Mouse (Mus musculus) B cell, adult 67 days (primary cell): Measurements from ENCODE around the gene Sbds. TPM values are rescaled to one million over a fixed set of nuclear protein-coding genes. Genes with fewer than 3 reads are reported as not detected.

Experiments used
- total RNA-seq, 2 experiments: library from RNA; stranded (reverse); gene quantifications; 4 replicates each; pipeline ENCODE4 v1.2.4; 2023

The Sbds gene
- 100 to 1,000 TPM; 108 to 126 TPM for total RNA-seq

GRCm38 (mm10) chr5:130255017-130255720, at the start of gene Sbds, which contains the start of gene Tyw1:
TSS of gene Sbds (minus strand) at chr5:130255530.
TSS of gene Tyw1 (plus strand) at chr5:130255619.

DNA sequence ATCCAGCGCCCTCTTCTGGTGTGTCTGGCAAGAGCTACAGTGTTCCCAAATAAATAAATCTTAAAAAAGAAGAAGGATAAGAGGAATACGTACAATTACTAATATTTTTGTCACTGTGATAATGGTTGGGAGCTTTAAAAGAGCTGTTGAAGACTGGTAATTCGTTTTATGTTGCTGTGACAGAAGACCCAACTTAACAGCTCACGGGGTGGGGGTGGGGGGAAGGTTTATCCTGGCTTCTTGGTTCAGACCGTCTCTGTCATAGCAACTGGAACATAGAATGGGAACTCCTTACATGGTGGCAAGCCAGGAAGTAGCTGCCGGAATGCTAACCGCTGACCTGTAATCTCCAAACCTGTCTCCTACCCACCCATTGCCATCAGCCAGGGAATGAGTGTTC, 38.5 kb downstream of the Sbds start, which contains the start of gene Tmem248:
TSS of gene Tmem248 (plus strand) at position 301 of the 400 bp plus-strand sequence.

Other genes starting within 250 kb of the Sbds start
- gene Asl, start 226.3 kb downstream of the Sbds start, total RNA-seq = 10 to 100 TPM; 14.1 to 14.3 TPM
- 10 to 100 TPM; 21.0 to 27.9 TPM for gene Crcp, start 226.2 kb downstream of the Sbds start, total RNA-seq
- gene Tpst1, start 182.2 kb downstream of the Sbds start, total RNA-seq = 10 to 100 TPM; 35.5 to 46.5 TPM
- 1 to 10 TPM; 4.4 to 4.6 TPM for gene Kctd7, start 110.7 kb downstream of the Sbds start, total RNA-seq
- gene Rabgef1, start 83.7 kb downstream of the Sbds start, total RNA-seq = 10 to 100 TPM; 59.4 to 70.2 TPM
- 10 to 100 TPM; 65.8 to 67.0 TPM for gene Tmem248, start 38.4 kb downstream of the Sbds start, total RNA-seq
- gene Tyw1, start 89 bp upstream of the Sbds start, total RNA-seq = 10 to 100 TPM; 28.8 to 28.9 TPM
- gene Caln1, start 113.9 kb upstream of the Sbds start, total RNA-seq = not detected
- not detected for gene A330070K13Rik, start 129.1 kb upstream of the Sbds start, total RNA-seq